Mouse (Mus musculus) heart, postnatal 4 days (tissue): Measurements from ENCODE around the gene Ints7. TPM values are rescaled to one million over a fixed set of nuclear protein-coding genes. Genes with fewer than 3 reads are reported as not detected.

Source experiments
- DNase-seq: peaks from one replicate; pipeline ENCODE4 v3.0.0; 2021
- total RNA-seq, 2 experiments: library from RNA; stranded (reverse); gene quantifications; 2 replicates each; pipeline ENCODE4 v1.2.3; 2021

The Ints7 gene
- total RNA-seq, 2 experiments from 2014 or later: 34.7 to 38.0 TPM

DNA sequence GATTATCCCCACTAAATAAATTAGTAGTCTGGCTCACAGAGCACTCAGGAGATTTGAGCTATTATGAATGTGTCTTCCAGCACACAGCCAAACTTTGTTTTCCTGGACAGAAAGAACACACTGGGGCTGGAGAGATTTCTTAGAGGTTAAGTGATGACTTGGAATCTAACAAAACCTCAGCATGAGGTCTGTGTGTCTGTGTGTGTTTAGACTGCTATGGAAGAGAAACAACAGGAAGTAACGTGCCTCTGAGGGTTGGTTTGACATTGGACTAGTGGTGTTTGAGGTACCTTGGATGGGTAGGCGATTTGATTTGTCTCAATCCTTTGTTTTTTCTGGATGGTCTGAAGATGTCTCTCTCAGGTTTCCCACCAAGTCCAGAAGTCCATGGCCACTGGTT is 58.7 kb downstream of the Ints7 start:
- no peak for DNase-seq

DNA sequence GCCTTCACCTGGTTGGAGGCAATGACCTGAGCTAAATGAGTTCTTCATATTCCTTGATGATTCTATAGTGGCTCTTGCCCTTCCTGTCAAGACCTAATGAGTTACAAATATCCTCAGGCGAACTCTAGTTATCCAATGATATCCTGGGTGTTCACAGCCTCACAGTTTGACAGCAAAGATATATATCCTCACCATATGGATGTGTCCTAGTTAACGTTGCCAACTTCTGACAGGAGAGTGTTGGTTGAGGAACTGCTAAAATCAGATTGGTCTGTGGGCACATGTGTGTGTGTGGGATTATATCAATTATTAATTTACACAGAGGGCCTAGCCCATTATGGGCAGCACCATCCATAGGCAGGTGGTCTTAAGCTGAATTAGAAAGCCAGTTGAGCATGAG is 63.0 kb downstream of the Ints7 start:
- DNase-seq: no peak

DNA sequence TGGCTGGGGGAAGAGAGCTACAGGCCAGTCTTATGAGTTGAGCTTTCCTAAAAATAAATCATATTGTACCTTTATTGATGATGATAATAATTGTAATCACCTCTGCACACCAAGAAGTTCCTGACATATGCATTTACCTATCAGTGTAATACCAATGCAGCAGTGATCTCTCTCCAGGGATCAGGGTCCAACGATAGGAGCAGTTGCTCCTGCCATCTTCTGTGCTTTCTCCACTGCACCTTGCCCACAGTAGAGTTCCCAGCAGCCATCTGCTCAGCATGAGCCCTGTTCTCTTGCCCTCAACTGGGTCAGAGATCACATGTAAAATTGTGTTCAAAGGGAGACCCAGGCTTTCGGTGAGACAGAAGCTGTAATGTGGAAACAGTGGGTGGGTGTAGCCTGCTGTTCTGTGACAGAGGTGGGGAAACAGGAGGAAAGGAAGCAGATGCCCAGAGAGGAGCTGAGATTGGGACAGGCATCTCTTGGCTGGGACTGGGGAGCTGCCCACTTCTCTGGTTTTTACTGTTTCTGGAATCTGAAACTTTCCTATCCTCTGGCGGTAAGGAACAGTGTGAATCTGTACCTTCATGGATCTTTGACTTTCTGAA is 63.9 kb downstream of the Ints7 start:
- DNase-seq: no peak

- no peak for DNase-seq
Observed at GRCm38 (mm10) chr1:191640146-191640545, 64.7 kb downstream of the Ints7 start.

DNA sequence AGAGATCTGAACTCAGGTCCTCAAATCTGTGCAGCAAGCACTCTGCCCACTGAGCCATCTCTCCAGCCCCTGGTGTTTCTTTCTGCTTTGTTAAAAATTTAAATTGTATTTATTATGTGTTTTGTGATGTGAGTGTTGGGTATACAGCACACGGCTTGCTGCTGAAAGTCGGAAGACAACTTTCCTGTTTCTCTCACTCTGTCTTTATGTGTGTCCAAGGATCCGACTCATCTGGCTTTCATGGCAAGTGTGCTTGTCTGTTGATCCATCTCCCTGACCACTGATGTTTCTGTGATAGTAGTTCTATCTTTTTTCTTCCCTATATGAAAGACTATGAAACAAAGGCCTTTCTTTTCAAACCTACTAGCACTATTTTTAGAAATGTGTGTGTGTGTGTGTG is 65.4 kb downstream of the Ints7 start:
- DNase-seq: no peak

GRCm38 (mm10) chr1:191641438-191641837 is 66.0 kb downstream of the Ints7 start:
- DNase-seq: peak; percentile 53

- DNase-seq: no peak
Observed at GRCm38 (mm10) chr1:191642903-191643302, 67.5 kb downstream of the Ints7 start.

DNA sequence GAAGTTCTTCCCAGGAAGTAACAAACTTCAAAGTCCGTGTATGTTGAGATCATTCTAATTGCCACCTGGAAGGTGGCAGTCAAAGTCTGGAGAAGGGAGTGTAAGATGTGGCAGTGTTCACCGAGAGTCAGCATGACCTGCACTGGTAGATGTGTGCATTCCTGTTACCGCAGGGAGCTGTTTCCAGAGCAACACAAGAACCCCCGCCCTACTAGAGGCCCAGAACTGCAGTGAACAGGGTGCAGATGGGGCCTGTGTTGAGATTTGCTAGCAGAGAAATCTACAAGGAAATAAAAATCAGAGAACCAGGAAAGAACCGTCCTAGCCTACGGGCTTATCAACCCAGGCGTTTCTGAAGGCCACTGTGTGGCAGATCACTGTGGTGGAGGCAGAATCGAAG is 70.5 kb downstream of the Ints7 start:
- DNase-seq: no peak

- DNase-seq: no peak
Observed at GRCm38 (mm10) chr1:191647590-191647989, 72.2 kb downstream of the Ints7 start.

- DNase-seq: no peak
Observed at GRCm38 (mm10) chr1:191659441-191659840, 84.0 kb downstream of the Ints7 start.

GRCm38 (mm10) chr1:191661019-191661796 is 85.8 kb downstream of the Ints7 start:
- DNase-seq: no peak

DNA sequence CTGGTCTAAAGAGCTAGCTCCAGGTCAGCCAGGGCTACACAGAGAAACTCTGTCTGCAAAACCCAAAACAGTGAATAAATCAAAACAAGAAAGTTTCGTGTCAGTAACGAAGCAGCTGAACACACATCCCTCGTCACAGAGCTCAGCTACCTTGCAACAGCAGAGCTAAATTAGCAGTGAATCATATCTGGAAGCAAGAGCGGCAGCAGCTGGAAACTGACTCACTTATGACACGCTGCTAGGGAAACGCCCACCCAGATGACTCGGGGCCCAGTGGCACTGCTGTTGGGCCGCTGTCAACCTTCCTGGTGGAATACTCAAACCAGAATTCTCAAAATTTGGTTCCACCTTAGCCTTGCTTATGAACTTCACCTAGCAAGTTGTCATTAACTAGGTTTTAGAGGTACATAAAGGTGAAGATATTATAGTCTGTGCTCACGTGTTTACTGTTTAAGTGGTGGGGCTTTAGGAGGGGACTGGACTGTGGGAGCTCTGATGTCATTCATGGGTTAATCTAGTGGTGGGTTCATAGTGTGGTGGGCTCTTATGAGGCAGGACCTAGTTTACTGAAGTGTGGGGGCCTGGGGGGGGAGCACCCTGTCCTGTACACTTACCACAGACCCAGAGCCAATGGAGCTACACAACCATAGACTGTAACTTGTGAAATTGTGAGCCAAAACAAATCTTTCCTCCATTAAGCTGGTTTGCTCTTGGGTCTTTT is 86.9 kb downstream of the Ints7 start:
- DNase-seq: peak; percentile 52

GRCm38 (mm10) chr1:191662899-191663500 is 87.6 kb downstream of the Ints7 start:
- DNase-seq: no peak

DNA sequence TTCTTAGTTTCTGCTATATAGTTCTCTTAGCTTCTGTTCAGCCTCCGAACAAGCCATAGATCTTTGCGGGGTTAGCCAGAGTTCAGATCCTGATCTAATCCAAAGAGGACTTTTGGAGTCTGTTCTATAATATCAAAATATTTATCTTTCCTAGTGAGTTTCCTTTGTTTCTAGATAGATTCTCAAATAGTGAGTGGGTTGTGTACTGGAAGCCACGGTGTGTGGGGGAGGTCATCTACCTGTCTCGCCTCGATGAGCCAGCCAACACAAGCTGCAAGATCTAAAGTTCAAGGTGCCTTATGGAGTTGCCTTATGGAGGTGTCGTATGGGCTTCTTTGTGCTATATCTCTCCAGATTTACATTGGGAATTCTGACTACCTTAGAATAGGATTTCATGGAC is 88.2 kb downstream of the Ints7 start:
- DNase-seq: no peak

DNA sequence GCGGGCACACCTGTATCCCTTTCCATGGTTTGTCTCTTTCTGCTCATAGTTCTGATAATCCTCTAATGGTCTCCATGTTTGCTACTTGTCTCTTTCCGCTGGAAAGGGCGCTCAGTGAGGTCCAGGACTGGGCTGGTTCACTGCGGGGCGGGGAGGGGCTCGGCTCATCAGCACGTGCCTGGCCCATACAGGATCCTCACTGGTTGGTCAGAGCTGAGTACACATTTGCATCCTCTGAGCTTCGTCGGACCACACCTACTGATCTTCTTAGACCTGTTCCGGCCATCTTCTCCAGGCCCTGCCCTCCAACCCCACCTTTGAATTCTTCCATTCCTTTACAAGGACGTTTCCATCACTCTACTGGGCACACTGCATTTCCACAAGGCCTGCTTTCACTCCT is 90.9 kb downstream of the Ints7 start:
- DNase-seq: no peak

DNA sequence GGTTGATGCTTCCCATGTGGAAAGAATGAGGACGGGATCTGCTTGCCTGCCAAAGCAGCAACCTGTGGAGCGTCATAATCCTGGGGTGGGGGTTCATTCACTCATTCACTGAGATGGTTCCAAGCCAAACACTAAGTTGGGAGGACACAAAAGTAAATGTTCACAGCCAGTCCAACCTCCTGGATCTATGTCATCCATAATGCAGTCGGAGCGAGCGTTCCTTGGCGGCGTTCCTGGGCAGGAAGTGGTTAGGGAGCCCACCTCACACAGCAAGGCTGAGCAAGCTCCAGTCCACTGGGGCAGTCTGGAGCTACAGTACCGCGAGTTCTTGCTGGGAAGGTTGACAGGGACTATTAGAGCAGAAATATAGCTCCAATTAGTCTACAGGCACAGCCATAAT is 92.6 kb downstream of the Ints7 start:
- peak; percentile 10 for DNase-seq

Other genes with a start within 250 kb of the Ints7 start
- 1 to 10 TPM; 5.6 to 6.6 TPM for gene Tmem206, start 249.7 kb upstream of the Ints7 start, total RNA-seq
- 10 to 100 TPM; 90.7 to 95.0 TPM for gene Ppp2r5a, start 172.4 kb upstream of the Ints7 start, total RNA-seq
- gene Dtl, start 92 bp upstream of the Ints7 start, total RNA-seq: 10 to 100 TPM; 19.7 to 20.3 TPM
- 100 to 1,000 TPM in 1 of 2 experiments, 10 to 100 TPM in 1; 89.3 to 101 TPM for gene Lpgat1, start 142.2 kb downstream of the Ints7 start, total RNA-seq
- 10 to 100 TPM; 29.0 to 32.1 TPM for gene Nek2, start 245.8 kb downstream of the Ints7 start, total RNA-seq